Mouse (Mus musculus): ENCODE measurements around the gene Ccdc38.

DNA sequence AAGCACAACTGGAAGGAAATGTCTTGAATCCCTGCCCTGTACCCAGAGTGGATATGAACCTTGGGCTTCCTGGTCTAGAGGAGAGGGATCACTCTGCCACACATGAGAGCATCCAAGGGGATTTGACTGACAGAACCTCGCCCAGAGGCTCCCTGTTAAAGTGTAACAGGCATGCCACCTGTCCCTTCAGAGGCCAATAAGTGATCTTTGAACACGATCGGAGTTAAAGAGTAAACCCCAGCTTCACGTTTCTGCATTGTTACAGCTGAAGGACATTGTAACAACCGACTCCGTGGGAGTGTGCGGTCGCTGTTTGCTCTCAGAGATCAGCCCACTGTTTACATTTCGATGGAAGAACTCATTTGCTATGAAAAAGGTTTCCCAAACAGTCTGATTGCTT is 83.3 kb downstream of the Ccdc38 start:
- no peak for TF ChIP-seq POLR2A (IDR thresholded peaks at IDR 0.05; ENCODE audit: insufficient read depth, low read depth, low read length)
- TF ChIP-seq CTCF (IDR thresholded peaks at IDR 0.05), result no peak

Data from heart, adult 2 months (tissue).